Mouse (Mus musculus) gastrocnemius, postnatal 36 days (tissue): ENCODE measurements around the gene Dnajc12. TPM values are rescaled to one million over a fixed set of nuclear protein-coding genes. Genes with fewer than 3 reads are reported as not detected.
"Not testable (repeated sequence)": the region's sequence is repeated elsewhere in the genome, so short reads cannot be mapped to it uniquely, and the experiment has no call there.

Source experiments
- DNase-seq, 2 experiments: peaks; one replicate each; pipeline ENCODE4 v3.0.0; 2022
- intact Hi-C: fragments of 180-260 bp; cut with DNase I; formaldehyde crosslinking; loops from one replicate; pipeline ENCODE4 v1.15.1; 2025
- long read RNA-seq, 2 experiments: library from polyadenylated mRNA; stranded (forward); transcript quantifications; one replicate each; pipeline ENCODE4 v2.0.0; 2021
- total RNA-seq, 2 experiments: library from RNA; stranded (reverse); gene quantifications; 2 replicates each; pipeline ENCODE4 v1.2.3; 2021

The Dnajc12 gene
- total RNA-seq, result 10 to 100 TPM; 17.2 to 17.3 TPM
- long read RNA-seq, experiment 1, transcript Dnajc12-201 (5 exons, 3,025 nt), result major isoform, 16 of 17 reads
- long read RNA-seq, experiment 1, partial matches to known transcripts, result 0 of 17 reads
- long read RNA-seq, experiment 1, other reads (novel, unspliced or antisense), result 1 of 17 reads
- long read RNA-seq, experiment 2, transcript Dnajc12-201 (5 exons, 3,025 nt), result major isoform, 22 of 24 reads
- long read RNA-seq, experiment 2, partial matches to known transcripts, result 0 of 24 reads
- long read RNA-seq, experiment 2, other reads (novel, unspliced or antisense), result 2 of 24 reads

DNA sequence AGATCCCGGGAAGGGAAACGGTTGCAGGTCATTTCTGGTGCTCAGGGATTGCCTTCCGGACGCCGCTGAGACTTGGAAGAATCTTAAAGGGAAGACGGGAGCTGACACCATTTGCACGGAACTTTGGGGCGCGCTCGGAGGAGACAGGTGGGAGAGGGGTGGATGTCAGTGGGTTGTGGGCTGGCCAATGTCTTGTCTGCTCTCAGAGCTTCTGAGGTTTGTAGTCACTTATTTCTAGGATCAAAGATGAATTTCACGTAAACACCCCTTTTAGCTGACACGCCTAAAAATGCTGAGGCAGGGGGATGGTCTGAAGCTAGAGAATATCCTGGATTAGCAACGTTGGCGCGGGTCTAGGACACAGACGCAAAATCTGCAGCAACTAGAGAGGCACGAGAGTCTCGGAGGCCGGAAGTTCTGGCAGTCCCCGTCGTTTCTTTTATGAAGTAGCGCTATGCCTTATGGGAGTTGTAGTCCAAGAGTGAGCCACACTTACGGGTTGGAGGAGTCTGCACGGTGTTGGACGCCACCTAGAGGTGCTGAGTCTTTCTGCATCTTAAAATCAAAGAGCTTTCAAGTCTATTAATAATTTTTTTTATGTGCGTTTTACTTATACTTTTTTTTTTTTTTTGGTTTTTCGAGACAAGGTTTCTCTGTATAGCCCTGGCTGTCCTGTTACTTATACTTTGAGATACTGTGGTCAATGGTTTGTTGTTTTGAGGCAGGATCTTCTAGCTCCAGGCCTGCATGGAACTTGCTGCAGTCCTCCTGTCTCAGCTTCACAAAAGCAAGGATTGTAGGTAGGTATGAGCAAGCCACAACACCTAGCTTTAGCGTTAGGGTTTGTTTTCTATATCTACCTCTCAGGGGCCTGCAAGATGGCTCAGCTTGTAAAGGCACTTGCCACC, at the start of gene Dnajc12:
Gene Dnajc12, plus strand, starts transcription at position 72 of the 908 bp plus-strand sequence.
- DNase-seq, result peak; percentile 45 to 66
- intact Hi-C loops, result no loop called here

DNA sequence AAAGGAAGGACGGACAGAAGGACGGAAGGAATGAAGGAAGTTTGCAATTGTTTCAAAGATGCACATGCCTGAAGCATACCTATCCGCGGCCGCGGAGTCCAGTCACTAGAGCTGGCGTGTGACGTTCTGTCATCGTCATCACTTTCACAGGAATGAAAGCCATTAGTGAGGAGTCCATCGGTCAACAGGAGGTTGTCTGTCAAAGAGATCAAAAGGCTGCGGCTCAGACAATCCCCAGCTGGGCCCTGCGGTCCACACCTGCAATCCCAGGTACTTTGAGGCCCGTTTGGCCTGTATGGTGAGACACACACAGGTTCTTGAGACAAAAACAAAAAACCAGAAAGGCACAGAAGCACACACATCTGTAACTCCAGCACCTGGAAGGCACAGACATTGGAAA, 45.3 kb upstream of the Dnajc12 start:
- intact Hi-C loops, result loop anchor here (5.0 kb wide), 1 partner anchor 40 kb away; no protein-coding TSS in a partner anchor
- DNase-seq, result no peak

DNA sequence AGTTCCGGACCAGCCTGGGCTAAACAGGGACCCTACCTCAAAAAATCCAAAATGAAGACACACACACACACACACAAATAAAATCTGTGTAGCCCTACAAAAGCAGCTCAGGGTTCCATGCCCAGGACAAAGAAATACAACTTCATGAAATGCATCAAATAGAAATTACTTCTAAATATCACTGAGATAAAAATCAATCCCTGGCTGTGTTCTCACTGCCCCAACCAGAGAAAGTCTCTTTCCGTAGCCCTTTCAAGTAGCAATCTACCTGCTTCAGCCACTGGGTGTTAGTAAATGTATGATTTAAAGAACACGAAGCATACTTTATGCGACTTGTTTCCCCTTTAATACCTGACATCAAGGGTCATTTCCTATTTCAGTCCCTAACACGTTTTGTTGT, 44.9 kb upstream of the Dnajc12 start:
- no peak for DNase-seq
- intact Hi-C loops, result loop anchor here (5.0 kb wide), 1 partner anchor 40 kb away; no protein-coding TSS in a partner anchor

DNA sequence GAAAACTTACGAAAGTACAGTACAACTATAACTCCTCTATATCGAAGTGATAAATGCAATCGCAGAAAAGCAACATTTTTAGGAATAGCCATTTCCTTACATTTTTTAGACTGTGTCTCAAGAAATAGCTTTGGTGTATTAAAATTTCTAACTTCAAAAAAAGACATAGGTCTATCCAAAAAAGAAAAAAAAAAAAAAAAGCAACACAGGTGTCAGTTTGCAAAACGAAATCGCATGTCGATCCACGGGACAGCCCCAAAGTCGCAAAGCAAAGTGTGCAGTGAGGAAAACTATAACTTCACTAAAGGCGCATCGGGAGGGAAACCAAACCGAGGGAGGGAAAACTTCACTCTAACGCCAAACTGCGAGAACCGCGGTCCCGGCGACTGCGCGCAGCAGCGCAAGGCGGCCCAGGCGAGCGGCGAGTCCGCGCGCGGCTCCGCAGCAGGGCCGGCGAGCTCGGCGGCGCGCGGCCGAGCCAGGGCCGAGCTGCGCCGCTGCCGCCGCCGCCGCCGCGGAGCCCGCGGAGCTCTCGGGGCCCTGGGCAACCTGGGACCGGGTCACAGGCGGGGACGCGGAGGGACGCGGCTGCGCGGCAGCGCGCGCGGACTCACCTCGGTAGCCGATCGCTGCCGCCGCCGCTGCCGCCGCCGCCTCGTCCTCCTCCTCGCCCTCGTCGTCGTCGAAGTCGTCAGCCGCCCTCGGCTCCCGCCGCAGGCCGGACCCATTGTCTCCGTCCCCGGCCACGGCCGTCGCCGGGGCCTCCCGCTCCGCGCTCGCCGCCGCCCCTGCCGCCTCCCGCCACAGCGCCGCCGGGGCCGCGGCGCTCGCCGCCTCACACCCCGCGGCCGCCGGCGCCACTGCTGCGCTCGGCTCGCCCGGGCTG, 44.0 kb upstream of the Dnajc12 start:
- peak; percentile 38 to 42 for DNase-seq
- intact Hi-C loops, result loop anchor here (5.0 kb wide), 1 partner anchor 39 kb away; no protein-coding TSS in a partner anchor

DNA sequence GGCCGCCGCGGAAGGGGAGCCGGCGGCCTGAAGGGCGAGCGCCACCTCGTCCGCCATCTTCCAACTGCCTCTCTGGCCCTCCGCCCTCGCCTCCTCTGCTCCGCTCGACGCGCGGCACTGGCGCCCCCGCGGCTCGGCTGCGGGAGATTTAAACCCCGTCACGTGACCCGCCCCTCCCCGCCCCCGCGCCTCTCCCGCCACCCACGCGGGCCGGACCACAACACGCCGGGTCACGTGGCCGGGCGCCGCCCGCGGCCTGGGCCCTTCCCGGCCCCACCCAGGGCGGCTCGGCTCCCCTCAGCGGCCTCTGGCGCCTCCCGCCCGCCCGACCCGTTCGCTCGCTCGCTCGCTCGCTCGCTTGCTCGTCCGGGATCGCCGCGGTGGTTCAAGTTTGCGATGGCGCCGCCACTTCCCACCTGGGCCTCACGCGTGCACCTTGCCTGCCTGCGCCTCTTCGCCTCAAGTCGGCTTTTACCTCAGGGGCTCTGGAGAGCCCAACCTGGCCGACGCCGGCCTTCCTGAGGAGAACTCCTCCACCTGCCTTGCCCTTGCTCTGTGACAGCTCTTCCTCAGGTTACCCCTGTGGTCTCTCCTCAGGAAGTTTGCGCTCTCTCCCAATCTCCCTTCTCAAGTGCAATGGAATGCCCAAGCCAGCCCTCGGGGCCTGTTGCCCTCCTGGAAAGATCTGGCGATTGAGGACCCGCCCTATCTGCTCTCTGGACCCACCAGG, 43.2 kb upstream of the Dnajc12 start:
- peak; percentile 89 to 91 for DNase-seq
- intact Hi-C loops, result loop anchor here (5.0 kb wide), 1 partner anchor 38 kb away; no protein-coding TSS in a partner anchor

DNA sequence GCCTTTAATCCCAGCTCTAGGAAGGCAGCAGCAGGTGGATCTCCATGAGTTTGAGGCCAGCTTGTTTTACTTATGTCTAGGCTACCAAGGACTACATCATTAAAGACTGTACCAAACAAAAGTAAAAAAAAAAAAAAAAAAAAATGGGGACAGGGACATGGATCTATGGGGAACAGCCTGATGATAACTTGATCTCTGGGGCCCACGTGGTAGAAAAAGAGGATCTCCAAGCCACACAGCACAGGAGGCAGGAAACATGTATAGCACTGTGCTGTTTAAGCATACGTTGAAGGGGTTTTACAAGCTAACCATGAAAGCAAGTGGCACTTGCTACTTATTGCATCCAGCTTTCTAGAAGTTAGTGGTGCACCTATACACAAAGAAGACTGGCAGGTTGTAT, 40.9 kb upstream of the Dnajc12 start:
- DNase-seq, result no peak
- intact Hi-C loops, result no loop called here

DNA sequence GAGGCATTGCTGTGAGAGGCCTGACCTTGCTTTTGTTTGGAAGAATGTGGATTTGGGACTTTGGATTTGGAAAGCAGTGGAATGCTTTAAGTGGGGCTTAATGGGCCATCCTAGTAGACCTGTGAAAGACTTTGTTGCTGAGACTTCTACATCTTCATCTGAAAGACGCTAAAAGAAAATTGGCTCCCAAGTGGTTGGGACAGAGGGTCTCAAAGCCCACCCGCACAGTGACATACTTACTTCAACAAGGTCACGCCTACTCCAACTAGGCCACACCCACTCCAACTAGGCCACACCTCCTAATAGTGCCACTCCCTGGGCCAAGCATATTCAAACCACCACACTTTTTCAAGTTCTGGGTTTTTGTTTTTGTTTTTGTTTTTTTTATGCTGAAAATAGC, 37.5 kb upstream of the Dnajc12 start:
- intact Hi-C loops, result no loop called here
- DNase-seq, result no peak

DNA sequence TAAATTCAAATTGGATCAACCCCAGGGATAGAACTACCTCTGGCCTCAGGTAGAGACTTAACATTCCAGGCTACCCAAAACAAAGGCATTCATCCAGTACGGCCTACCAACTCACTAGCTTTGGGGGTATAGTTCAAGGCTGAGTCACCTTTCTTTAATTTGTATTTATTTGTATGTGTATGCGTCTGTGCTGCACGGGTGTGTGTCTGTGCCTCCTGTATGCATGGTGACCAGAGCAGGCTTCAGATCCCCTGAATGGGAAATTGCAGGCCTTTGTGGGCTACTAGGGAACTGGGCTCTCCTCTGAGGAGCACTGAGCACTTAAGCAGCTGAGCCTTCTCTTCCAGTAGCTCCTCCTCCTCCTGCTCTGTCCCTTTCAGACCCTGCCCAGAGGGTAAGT, 34.0 kb upstream of the Dnajc12 start:
- no peak for DNase-seq
- intact Hi-C loops, result no loop called here

DNA sequence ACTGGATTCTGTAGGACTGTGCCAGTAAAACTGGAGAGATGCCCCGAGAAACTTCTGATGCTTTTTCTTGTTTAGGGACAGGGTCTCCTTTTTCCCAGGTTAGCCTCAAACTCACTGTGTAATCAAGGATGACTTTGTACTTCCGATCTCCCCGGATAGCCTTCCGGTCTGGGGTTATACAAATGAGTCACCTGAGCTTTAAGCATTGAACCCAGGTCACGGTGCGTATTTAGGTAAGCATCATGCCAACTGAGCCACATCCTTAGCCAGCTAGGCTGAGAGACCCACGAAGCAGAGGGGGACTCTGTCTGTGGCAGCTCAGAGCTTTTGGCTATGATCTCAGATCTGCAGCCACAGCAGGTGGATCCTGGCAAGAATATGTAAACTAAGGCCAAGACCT, 31.6 kb upstream of the Dnajc12 start:
- intact Hi-C loops, result no loop called here

DNA sequence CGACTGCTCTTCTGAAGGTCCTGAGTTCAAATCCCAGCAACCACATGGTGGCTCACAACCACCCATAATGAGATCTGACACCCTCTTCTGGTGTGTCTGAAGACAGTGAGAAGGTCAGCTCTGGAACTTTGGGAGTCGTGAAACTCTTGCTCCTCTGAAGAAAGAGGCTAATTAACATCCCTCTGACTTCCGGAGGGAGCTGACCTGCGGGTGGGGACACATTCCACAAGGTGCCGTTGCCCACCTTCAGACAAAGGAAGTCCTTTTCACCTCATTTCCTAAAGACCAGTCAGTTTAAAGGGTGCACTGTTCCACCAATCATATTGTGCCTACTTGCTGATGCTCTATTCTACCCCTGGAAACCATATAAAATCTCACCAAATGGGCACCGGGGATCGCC, 31.1 kb upstream of the Dnajc12 start:
- DNase-seq, intact Hi-C loops: not testable (repeated sequence)

More for the DNA sequence above, 31.6 kb upstream of the Dnajc12 start:
- DNase-seq, result no peak

DNA sequence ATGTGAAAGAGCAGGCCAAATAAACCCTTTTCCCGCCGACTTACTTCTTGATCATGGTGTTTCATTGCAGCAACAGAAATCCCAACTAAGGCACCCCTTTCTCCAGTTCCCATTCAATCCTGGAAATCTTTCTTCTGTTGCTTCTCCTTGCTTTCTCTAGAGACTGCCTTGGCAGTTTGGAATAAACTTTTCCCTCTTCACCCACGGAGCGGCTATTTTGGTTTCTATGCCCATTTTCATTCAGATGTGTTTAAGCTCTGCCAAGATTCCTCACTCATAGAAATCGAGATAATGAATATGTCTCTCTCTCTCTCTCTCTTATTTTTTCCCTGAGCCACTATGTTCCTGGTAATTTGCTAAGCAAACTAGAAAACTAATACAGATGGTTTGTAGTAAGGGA, 30.1 kb upstream of the Dnajc12 start:
- intact Hi-C loops, result no loop called here
- DNase-seq, result no peak

DNA sequence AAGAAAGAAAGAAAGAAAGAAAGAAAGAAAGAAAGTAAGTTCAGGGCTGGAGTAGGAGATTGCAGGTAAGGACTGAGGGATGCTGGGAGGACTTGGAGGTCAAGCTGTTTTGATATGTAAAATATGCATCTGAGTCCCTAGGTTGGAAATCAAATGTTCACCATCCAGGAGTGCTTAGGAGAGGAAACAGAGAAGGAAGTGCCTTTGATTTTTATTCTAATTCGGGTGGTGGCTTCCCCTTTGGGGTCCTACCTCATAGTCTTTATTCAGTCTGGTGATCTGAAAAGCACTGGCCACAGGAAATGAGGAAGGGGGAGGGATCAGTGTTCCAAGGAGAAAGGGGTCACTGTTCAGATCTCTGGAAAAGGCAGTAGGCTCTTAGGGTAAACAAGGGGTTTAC, 21.7 kb upstream of the Dnajc12 start:
- no peak for DNase-seq
- intact Hi-C loops, result no loop called here

DNA sequence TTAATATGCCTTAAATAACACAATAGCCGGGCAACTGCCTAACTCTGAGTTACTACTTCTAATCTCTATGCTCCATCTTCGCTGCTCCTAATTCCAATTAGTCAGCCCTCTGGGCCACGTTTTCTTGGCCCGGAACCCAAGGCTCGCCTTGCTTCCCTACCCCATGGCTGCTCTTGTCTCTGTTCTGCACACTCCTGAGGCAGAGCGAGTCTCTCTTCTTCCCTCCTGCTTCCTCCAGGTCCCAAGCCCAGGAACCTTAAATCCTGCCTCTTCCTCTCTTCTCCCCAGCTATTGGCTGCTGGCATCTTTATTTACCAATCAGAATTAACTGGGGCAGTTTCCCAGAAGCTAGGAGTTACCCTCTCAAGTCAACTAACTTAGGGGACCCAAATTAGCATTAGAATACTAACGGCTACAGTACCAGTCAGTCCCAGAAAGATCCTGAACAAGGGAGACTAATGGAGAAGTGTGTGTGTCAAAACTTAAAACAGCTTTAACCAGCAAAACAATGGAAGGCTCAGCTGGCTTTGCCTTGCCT, 16.3 kb upstream of the Dnajc12 start:
- no peak for DNase-seq
- intact Hi-C loops, result no loop called here

DNA sequence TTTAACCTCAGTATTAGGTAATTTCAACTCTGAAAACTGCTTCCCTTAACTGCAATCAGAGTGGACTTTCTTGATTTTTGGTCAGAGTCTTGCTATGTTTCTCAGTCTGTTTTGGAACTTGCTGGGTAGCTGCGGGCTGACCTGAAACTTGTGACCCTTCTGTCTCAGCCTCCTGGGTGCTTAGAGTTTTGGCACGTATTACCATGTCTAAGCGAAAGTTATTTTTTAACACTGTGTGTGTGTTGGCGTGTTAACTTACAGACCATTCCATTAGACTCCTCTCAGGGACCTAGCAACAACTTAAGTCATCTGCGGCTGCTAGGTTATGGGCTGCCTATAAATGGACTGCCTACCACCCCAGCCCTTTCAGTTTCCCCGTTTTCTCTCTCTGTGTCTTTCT, 14.9 kb upstream of the Dnajc12 start:
- intact Hi-C loops, result no loop called here
- DNase-seq, result no peak

DNA sequence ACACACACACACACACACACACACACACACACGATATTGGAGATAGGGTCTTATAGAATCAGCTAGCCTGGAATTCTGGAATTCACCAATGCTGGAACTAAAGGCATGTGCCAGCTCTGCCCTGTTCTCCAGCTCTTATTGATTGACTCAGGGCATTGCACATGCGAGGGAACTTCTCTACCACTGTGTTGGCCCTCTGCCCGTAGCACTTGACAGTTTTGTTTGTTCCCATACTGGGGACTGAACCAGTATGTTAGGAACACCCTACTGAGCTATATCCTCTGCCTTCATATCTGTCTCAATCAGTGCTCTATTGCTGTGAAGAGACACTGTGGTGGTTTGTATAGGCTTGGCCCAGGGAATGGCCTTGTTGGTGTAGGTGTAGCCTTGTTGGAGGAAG, 14.2 kb upstream of the Dnajc12 start:
- intact Hi-C loops, result no loop called here
- no peak for DNase-seq

DNA sequence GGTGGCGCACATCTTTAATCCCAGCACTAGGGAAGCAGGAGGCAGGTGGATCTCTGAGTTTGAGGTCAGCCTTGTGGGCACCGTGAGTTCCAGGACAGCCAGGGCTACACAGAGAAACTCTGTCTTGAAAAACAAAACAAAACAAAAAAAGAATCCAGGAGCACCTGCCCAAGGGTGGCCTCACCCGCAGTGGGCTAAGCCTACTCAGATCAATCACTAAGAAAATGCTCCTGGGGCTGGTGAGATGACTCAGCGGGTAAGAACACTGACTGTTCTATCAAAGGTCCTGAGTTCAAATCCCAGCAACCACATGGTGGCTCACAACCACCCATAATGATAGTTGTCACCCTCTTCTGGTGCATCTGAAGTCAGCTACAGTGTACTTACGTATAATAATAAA, 5.9 kb upstream of the Dnajc12 start:
- no peak for DNase-seq
- intact Hi-C loops, result loop anchor here (5.0 kb wide), 3 partner anchors 39 to 234 kb away; no protein-coding TSS in a partner anchor

DNA sequence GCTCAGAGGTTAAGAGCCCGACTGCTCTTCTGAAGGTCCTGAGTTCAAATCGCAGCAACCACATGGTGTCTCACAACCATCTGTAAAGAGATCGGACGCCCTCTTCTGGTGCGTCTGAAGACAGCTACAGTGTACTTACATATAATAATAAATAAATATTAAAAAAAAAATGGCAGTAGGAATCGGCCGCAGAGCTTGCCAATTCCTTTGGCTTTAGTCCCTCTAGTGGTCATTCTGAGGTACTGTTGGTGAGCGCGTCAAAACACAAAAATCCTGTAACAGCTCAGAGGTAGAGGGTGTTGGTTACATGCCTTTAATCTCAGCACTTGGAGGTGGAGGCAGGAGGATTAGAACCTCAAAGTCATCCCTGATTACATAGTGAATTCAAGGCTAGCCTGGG, 4.8 kb upstream of the Dnajc12 start:
- intact Hi-C loops, result loop anchor here (5.0 kb wide), 3 partner anchors 40 to 235 kb away; no protein-coding TSS in a partner anchor
- DNase-seq, result peak in 1 of 2 experiments; percentile 23

DNA sequence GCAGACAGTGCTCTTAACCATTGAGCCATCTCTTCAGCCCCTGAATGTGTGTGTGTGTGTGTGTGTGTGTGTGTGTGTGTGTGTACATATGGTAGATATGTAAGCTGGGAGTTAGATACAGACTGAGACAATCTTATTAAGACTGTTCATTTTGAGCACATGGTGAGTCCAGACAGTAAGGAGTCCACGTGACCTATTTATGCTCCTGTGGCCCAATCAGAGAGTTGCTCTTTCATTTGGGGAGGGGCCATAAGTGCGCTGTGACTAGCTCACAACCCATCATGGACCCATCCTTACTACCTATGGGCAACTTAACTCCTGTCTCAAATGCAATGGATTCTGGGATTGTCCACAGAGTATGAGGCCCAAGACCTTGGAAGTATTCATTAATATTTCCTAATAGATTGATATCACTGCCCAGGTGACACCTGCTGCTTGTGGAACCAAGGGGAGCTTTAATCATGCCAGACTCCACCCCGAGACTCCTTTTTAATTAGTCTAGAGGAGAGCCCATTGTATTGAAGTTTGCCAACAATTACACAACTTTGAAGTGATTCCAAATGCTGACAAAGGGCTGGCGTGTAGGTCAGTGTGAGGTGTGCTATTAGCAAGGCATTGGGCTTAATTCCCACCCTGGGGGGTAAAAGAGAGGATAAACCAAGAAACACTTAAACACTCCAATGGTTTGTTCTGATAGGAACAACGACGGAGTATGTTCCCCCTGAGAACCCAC, 3.1 kb upstream of the Dnajc12 start:
- DNase-seq, result no peak
- intact Hi-C loops, result loop anchor here (5.0 kb wide), 3 partner anchors 42 to 237 kb away; no protein-coding TSS in a partner anchor
